Mouse (Mus musculus): Measurements from ENCODE around the gene Ncaph2. TPM values are rescaled to one million over a fixed set of nuclear protein-coding genes. Genes with fewer than 3 reads are reported as not detected.
A peak's percentile ranks its signal among the peaks of the same experiment; 100 is the strongest.

Ncaph2 gene
- polyA plus RNA-seq, 1 experiment from 2014 or later, result 163 TPM

- H3K4me2 ChIP-seq, result peak overlapping the region; percentile 88
- no peaks in the 10 kb centered on the region for H3K27me3 ChIP-seq (replicated peaks; ENCODE audit: control insufficient read depth, insufficient read depth, low read length)
- H3K4me1 ChIP-seq (replicated peaks; ENCODE audit: control insufficient read depth, insufficient read depth, low read length), result peaks cover 22% of the 10 kb centered on the region
- peak overlapping the region; percentile 86; the same call in 1 of the 2 replicates for H3K4me3 ChIP-seq (ENCODE audit: low read depth, low read length)
- ATAC-seq (replicated peaks; ENCODE audit: low FRiP score) (no peak), DNase-seq (ENCODE audit: low spot score) (no peak)
- no peak overlapping the region for H3K27ac ChIP-seq (ENCODE audit: low read depth, low read length)
- H3K9ac ChIP-seq (ENCODE audit: low read depth, low read length), result peak overlapping the region; percentile 88; the same call in 1 of the 2 replicates
- peaks cover 37% of the 10 kb centered on the region for H3K36me3 ChIP-seq (ENCODE audit: control insufficient read depth, insufficient read depth, low read length)
- 92% methylated on average over 16 of the region's 16 CpGs for WGBS
- no peaks in the 10 kb centered on the region for H3K9me3 ChIP-seq (ENCODE audit: control insufficient read depth, low read length)
These were observed 1.7 kb upstream of the Ncaph2 start for GRCm38 (mm10) chr15:89353837-89354236.

GRCm38 (mm10) chr15:89354455-89354854 lies 1.1 kb upstream of the Ncaph2 start:
- H3K27me3 ChIP-seq (replicated peaks; ENCODE audit: control insufficient read depth, insufficient read depth, low read length), result no peaks in the 10 kb centered on the region
- 77% methylated on average over 7 of the region's 7 CpGs for WGBS
- peak overlapping the region; percentile 88 for H3K4me2 ChIP-seq
- DNase-seq (ENCODE audit: low spot score) (no peak), ATAC-seq (replicated peaks; ENCODE audit: low FRiP score) (no peak)
- 0 out of 2 replicates have a peak overlapping the region, but pooled peaks have one; percentile 30 for H3K27ac ChIP-seq (ENCODE audit: low read depth, low read length)
- peak overlapping the region; percentile 86 for H3K4me3 ChIP-seq (ENCODE audit: low read depth, low read length)
- no peaks in the 10 kb centered on the region for H3K9me3 ChIP-seq (ENCODE audit: control insufficient read depth, low read length)
- peaks cover 23% of the 10 kb centered on the region for H3K4me1 ChIP-seq (replicated peaks; ENCODE audit: control insufficient read depth, insufficient read depth, low read length)
- H3K9ac ChIP-seq (ENCODE audit: low read depth, low read length), result peak overlapping the region; percentile 88
- peaks cover 37% of the 10 kb centered on the region for H3K36me3 ChIP-seq (ENCODE audit: control insufficient read depth, insufficient read depth, low read length)

- peak overlapping the region; percentile 88 for H3K9ac ChIP-seq (ENCODE audit: low read depth, low read length)
- WGBS, result under 1% methylated on average over 15 of the region's 15 CpGs
- peaks cover 23% of the 10 kb centered on the region for H3K4me1 ChIP-seq (replicated peaks; ENCODE audit: control insufficient read depth, insufficient read depth, low read length)
- H3K27me3 ChIP-seq (replicated peaks; ENCODE audit: control insufficient read depth, insufficient read depth, low read length), result no peaks in the 10 kb centered on the region
- H3K36me3 ChIP-seq (ENCODE audit: control insufficient read depth, insufficient read depth, low read length), result peaks cover 34% of the 10 kb centered on the region
- DNase-seq (ENCODE audit: low spot score), result peak; percentile 90
- peak; percentile 80 for ATAC-seq (replicated peaks; ENCODE audit: low FRiP score)
- H3K9me3 ChIP-seq (ENCODE audit: control insufficient read depth, low read length), result no peaks in the 10 kb centered on the region
- peak overlapping the region; percentile 86 for H3K27ac ChIP-seq (ENCODE audit: low read depth, low read length)
- H3K4me2 ChIP-seq, result peak overlapping the region; percentile 67
- peak overlapping the region; percentile 86 for H3K4me3 ChIP-seq (ENCODE audit: low read depth, low read length)
These were observed 853 bp downstream of the Ncaph2 start for GRCm38 (mm10) chr15:89356372-89356771.

GRCm38 (mm10) chr15:89358784-89359183 lies 3.3 kb downstream of the Ncaph2 start:
- no peak for ATAC-seq (replicated peaks; ENCODE audit: low FRiP score)
- WGBS, result 63% methylated on average over 3 of the region's 3 CpGs
- H3K9ac ChIP-seq (ENCODE audit: low read depth, low read length), result no peak overlapping the region

GRCm38 (mm10) chr15:89363051-89363450 lies 7.5 kb downstream of the Ncaph2 start:
- peaks cover 6% of the 10 kb centered on the region for H3K4me1 ChIP-seq (replicated peaks; ENCODE audit: control insufficient read depth, insufficient read depth, low read length)
- ATAC-seq (replicated peaks; ENCODE audit: low FRiP score), result no peak
- no peaks in the 10 kb centered on the region for H3K27me3 ChIP-seq (replicated peaks; ENCODE audit: control insufficient read depth, insufficient read depth, low read length)
- no peak overlapping the region for H3K4me2 ChIP-seq
- H3K27ac ChIP-seq (ENCODE audit: low read depth, low read length), result no peak overlapping the region
- no peak for DNase-seq (ENCODE audit: low spot score)
- H3K9ac ChIP-seq (ENCODE audit: low read depth, low read length), result no peak overlapping the region
- H3K36me3 ChIP-seq (ENCODE audit: control insufficient read depth, insufficient read depth, low read length), result peaks cover 50% of the 10 kb centered on the region
- no peak overlapping the region for H3K4me3 ChIP-seq (ENCODE audit: low read depth, low read length)
- WGBS, result 94% methylated on average over 7 of the region's 7 CpGs
- no peaks in the 10 kb centered on the region for H3K9me3 ChIP-seq (ENCODE audit: control insufficient read depth, low read length)

More at GRCm38 (mm10) chr15:89358784-89359183, 3.3 kb downstream of the Ncaph2 start:
- Histone ChIP-seq H3K27ac (ENCODE audit: low read depth, low read length) (no peak overlapping the region), H3K4me2 (no peak overlapping the region), H3K4me3 (ENCODE audit: low read depth, low read length) (no peak overlapping the region), H3K36me3 (ENCODE audit: control insufficient read depth, insufficient read depth, low read length) (peaks cover 25% of the 10 kb centered on the region), H3K9me3 (ENCODE audit: control insufficient read depth, low read length) (no peaks in the 10 kb centered on the region), H3K4me1 (replicated peaks; ENCODE audit: control insufficient read depth, insufficient read depth, low read length) (peaks cover 23% of the 10 kb centered on the region), H3K27me3 (replicated peaks; ENCODE audit: control insufficient read depth, insufficient read depth, low read length) (no peaks in the 10 kb centered on the region)
- no peak for DNase-seq (ENCODE audit: low spot score)

- H3K9ac ChIP-seq (ENCODE audit: low read depth, low read length), result no peak overlapping the region
- DNase-seq (ENCODE audit: low spot score) (no peak), ATAC-seq (replicated peaks; ENCODE audit: low FRiP score) (no peak)
- no peak overlapping the region for H3K4me3 ChIP-seq (ENCODE audit: low read depth, low read length)
- no peaks in the 10 kb centered on the region for H3K9me3 ChIP-seq (ENCODE audit: control insufficient read depth, low read length)
- no peaks in the 10 kb centered on the region for H3K4me1 ChIP-seq (replicated peaks; ENCODE audit: control insufficient read depth, insufficient read depth, low read length)
- peaks cover 69% of the 10 kb centered on the region for H3K36me3 ChIP-seq (ENCODE audit: control insufficient read depth, insufficient read depth, low read length)
- no peak overlapping the region for H3K27ac ChIP-seq (ENCODE audit: low read depth, low read length)
- WGBS, result 91% methylated on average over 4 of the region's 4 CpGs
- no peak overlapping the region for H3K4me2 ChIP-seq
- H3K27me3 ChIP-seq (replicated peaks; ENCODE audit: control insufficient read depth, insufficient read depth, low read length), result no peaks in the 10 kb centered on the region
These were observed 9.6 kb downstream of the Ncaph2 start for GRCm38 (mm10) chr15:89365141-89365551.

GRCm38 (mm10) chr15:89372068-89372467 lies 16.5 kb downstream of the Ncaph2 start:
- peaks cover 7% of the 10 kb centered on the region for H3K4me1 ChIP-seq (replicated peaks; ENCODE audit: control insufficient read depth, insufficient read depth, low read length)
- 86% methylated on average over 13 of the region's 13 CpGs for WGBS
- no peak for DNase-seq (ENCODE audit: low spot score)
- H3K4me2 ChIP-seq, result no peak overlapping the region; the same call in 1 of the 2 replicates
- 0 out of 2 replicates have a peak overlapping the region, but pooled peaks have one; percentile 64 for H3K4me3 ChIP-seq (ENCODE audit: low read depth, low read length)
- H3K9ac ChIP-seq (ENCODE audit: low read depth, low read length), result no peak overlapping the region
- peaks cover 44% of the 10 kb centered on the region for H3K36me3 ChIP-seq (ENCODE audit: control insufficient read depth, insufficient read depth, low read length)
- peaks cover 10% of the 10 kb centered on the region for H3K27me3 ChIP-seq (replicated peaks; ENCODE audit: control insufficient read depth, insufficient read depth, low read length)
- H3K27ac ChIP-seq (ENCODE audit: low read depth, low read length), result no peak overlapping the region
- ATAC-seq (replicated peaks; ENCODE audit: low FRiP score), result no peak
- no peaks in the 10 kb centered on the region for H3K9me3 ChIP-seq (ENCODE audit: control insufficient read depth, low read length)

GRCm38 (mm10) chr15:89372536-89372935 lies 17.0 kb downstream of the Ncaph2 start:
- Histone ChIP-seq H3K27me3 (replicated peaks; ENCODE audit: control insufficient read depth, insufficient read depth, low read length) (peaks cover 15% of the 10 kb centered on the region), H3K36me3 (ENCODE audit: control insufficient read depth, insufficient read depth, low read length) (peaks cover 42% of the 10 kb centered on the region), H3K9me3 (ENCODE audit: control insufficient read depth, low read length) (no peaks in the 10 kb centered on the region), H3K4me1 (replicated peaks; ENCODE audit: control insufficient read depth, insufficient read depth, low read length) (peaks cover 12% of the 10 kb centered on the region), H3K4me3 (ENCODE audit: low read depth, low read length) (peak overlapping the region; percentile 64), H3K9ac (ENCODE audit: low read depth, low read length) (no peak overlapping the region), H3K27ac (ENCODE audit: low read depth, low read length) (no peak overlapping the region), H3K4me2 (peak overlapping the region; percentile 64)
- DNase-seq (ENCODE audit: low spot score) (no peak), ATAC-seq (replicated peaks; ENCODE audit: low FRiP score) (no peak)
- 83% methylated on average over 7 of the region's 7 CpGs for WGBS

- Histone ChIP-seq H3K4me3 (ENCODE audit: low read depth, low read length) (peak overlapping the region; percentile 64), H3K27ac (ENCODE audit: low read depth, low read length) (peak overlapping the region; percentile 89), H3K4me1 (replicated peaks; ENCODE audit: control insufficient read depth, insufficient read depth, low read length) (peaks cover 13% of the 10 kb centered on the region), H3K4me2 (peak overlapping the region; percentile 64), H3K36me3 (ENCODE audit: control insufficient read depth, insufficient read depth, low read length) (peaks cover 36% of the 10 kb centered on the region), H3K9ac (ENCODE audit: low read depth, low read length) (peak overlapping the region; percentile 78), H3K9me3 (ENCODE audit: control insufficient read depth, low read length) (no peaks in the 10 kb centered on the region), H3K27me3 (replicated peaks; ENCODE audit: control insufficient read depth, insufficient read depth, low read length) (peaks cover 21% of the 10 kb centered on the region)
- DNase-seq (ENCODE audit: low spot score) (peak; percentile 84), ATAC-seq (replicated peaks; ENCODE audit: low FRiP score) (peak; percentile 84)
- WGBS, result 1% methylated on average over 35 of the region's 35 CpGs
These were observed 17.7 kb downstream of the Ncaph2 start for GRCm38 (mm10) chr15:89373027-89373761.
